Mouse (Mus musculus) mesoderm, embryonic 11.5 days (tissue): ENCODE results near the gene Ell3.

Experiments
- DNase-seq: peaks from one replicate; pipeline ENCODE4 v3.0.0-alpha.2; 2012; ENCODE audit warnings: low read depth, low spot score

Gene Ell3

GRCm38 (mm10) chr2:121448136-121448535 is 4.1 kb upstream of the Ell3 start:
- DNase-seq: no peak

- DNase-seq: no peak
Observed at GRCm38 (mm10) chr2:121447006-121447405, 2.9 kb upstream of the Ell3 start.

GRCm38 (mm10) chr2:121446506-121446905 is 2.4 kb upstream of the Ell3 start:
- DNase-seq: no peak

GRCm38 (mm10) chr2:121445117-121445516 is 1.0 kb upstream of the Ell3 start:
- DNase-seq: no peak

GRCm38 (mm10) chr2:121443068-121443349 is 1.1 kb downstream of the Ell3 start:
- DNase-seq: no peak

- peak; percentile 48 for DNase-seq
Observed at GRCm38 (mm10) chr2:121442259-121443067, 1.6 kb downstream of the Ell3 start.

- peak; percentile 14 for DNase-seq
Observed at GRCm38 (mm10) chr2:121441800-121442199, 2.3 kb downstream of the Ell3 start.

GRCm38 (mm10) chr2:121440834-121441605 is 3.1 kb downstream of the Ell3 start:
- DNase-seq: no peak

- no peak for DNase-seq
Observed at GRCm38 (mm10) chr2:121439746-121440145, 4.3 kb downstream of the Ell3 start.

GRCm38 (mm10) chr2:121434854-121435253 is 9.2 kb downstream of the Ell3 start:
- DNase-seq: peak; percentile 24

GRCm38 (mm10) chr2:121425890-121426289 is 18.2 kb downstream of the Ell3 start:
- no peak for DNase-seq

GRCm38 (mm10) chr2:121423166-121423565 is 20.9 kb downstream of the Ell3 start:
- DNase-seq: no peak

GRCm38 (mm10) chr2:121418476-121418875 is 25.6 kb downstream of the Ell3 start:
- no peak for DNase-seq

GRCm38 (mm10) chr2:121416356-121416755 is 27.7 kb downstream of the Ell3 start:
- DNase-seq: no peak

- DNase-seq: no peak
Observed at GRCm38 (mm10) chr2:121415591-121415990, 28.5 kb downstream of the Ell3 start.

- no peak for DNase-seq
Observed at GRCm38 (mm10) chr2:121415103-121415502, 29.0 kb downstream of the Ell3 start.

GRCm38 (mm10) chr2:121414139-121414685 is 29.9 kb downstream of the Ell3 start:
- DNase-seq: peak; percentile 45

GRCm38 (mm10) chr2:121413387-121414042 is 30.6 kb downstream of the Ell3 start, which contains the start of the genes Pdia3 and Catsper2:
Gene Pdia3 (plus strand): TSS chr2:121413775.
Gene Catsper2 (minus strand): TSS chr2:121413792.
- DNase-seq: peak; percentile 96

GRCm38 (mm10) chr2:121412843-121413386 is 31.2 kb downstream of the Ell3 start:
- peak; percentile 43 for DNase-seq

- peak; percentile 62 for DNase-seq
Observed at GRCm38 (mm10) chr2:121408160-121408559, 35.9 kb downstream of the Ell3 start.

GRCm38 (mm10) chr2:121403296-121403695 is 40.8 kb downstream of the Ell3 start:
- no peak for DNase-seq

GRCm38 (mm10) chr2:121396624-121397023 is 47.5 kb downstream of the Ell3 start:
- DNase-seq: peak; percentile 78
